Mouse (Mus musculus): ENCODE measurements around the gene Gm20767. TPM values are rescaled to one million over a fixed set of nuclear protein-coding genes. Genes with fewer than 3 reads are reported as not detected.
"Not testable (repeated sequence)": the region's sequence is repeated elsewhere in the genome, so short reads cannot be mapped to it uniquely, and the experiment has no call there.

Gm20767 gene
- not detected in 2 replicates for polyA plus RNA-seq (2014; fragmentation: Nextera tagmentation; extraction: Ambion mirVana)

GRCm38 (mm10) chr13:120139946-120140345, at the start of gene Gm20767:
Gene Gm20767, plus strand, starts transcription at chr13:120140246.
- not testable (repeated sequence) for H3K27me3 ChIP-seq (ENCODE audit: control insufficient read depth, insufficient read depth, low read length); DNase-seq (ENCODE audit: low spot score); H3K4me1 ChIP-seq (ENCODE audit: control insufficient read depth, insufficient read depth, low read length); H3K27ac ChIP-seq (replicated peaks; ENCODE audit: low read depth, low read length); H3K9me3 ChIP-seq (ENCODE audit: control insufficient read depth, low read length); H3K9ac ChIP-seq (ENCODE audit: low read length); H3K4me3 ChIP-seq (ENCODE audit: low read depth, low read length); ATAC-seq (ENCODE audit: insufficient number of reproducible peaks, low FRiP score, low TSS enrichment, low read depth); H3K36me3 ChIP-seq (ENCODE audit: control insufficient read depth, insufficient read depth, low read length); H3K4me2 ChIP-seq (ENCODE audit: low read depth, severe bottlenecking)
- 100% methylated on average over 1 of the region's 5 CpGs for WGBS

DNA sequence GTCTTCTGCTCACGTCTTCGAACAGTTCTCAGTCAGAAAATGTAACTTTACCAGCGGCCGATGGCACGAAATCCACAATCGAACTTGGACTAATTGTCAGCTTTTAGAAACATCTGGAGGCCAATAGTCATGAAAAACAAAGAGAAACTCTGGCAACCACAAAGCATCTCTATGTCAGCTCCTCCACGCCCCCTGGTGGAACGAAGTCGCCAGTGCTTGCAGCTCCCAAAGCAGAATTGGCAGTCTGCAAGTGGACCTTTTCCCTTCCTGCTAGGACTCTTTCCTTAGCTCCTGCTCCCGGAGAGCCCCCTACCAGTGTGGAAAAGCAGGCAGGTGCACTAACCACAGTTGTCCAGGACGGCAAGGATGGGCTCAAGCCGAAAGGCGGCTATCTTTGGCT, 47.1 kb upstream of the Gm20767 start:
- WGBS = no CpG with 5 or more reads among the region's 13 CpGs
- H3K4me3 ChIP-seq (ENCODE audit: low read depth, low read length); H3K36me3 ChIP-seq (ENCODE audit: control insufficient read depth, insufficient read depth, low read length); ATAC-seq (ENCODE audit: insufficient number of reproducible peaks, low FRiP score, low TSS enrichment, low read depth); H3K4me2 ChIP-seq (ENCODE audit: low read depth, severe bottlenecking); H3K27me3 ChIP-seq (ENCODE audit: control insufficient read depth, insufficient read depth, low read length); DNase-seq (ENCODE audit: low spot score); H3K4me1 ChIP-seq (ENCODE audit: control insufficient read depth, insufficient read depth, low read length); H3K9ac ChIP-seq (ENCODE audit: low read length); H3K9me3 ChIP-seq (ENCODE audit: control insufficient read depth, low read length); H3K27ac ChIP-seq (replicated peaks; ENCODE audit: low read depth, low read length): not testable (repeated sequence)

GRCm38 (mm10) chr13:120096241-120096937, 43.7 kb upstream of the Gm20767 start:
- not testable (repeated sequence) for H3K9me3 ChIP-seq (ENCODE audit: control insufficient read depth, low read length); H3K4me1 ChIP-seq (ENCODE audit: control insufficient read depth, insufficient read depth, low read length); H3K4me2 ChIP-seq (ENCODE audit: low read depth, severe bottlenecking); H3K4me3 ChIP-seq (ENCODE audit: low read depth, low read length); H3K36me3 ChIP-seq (ENCODE audit: control insufficient read depth, insufficient read depth, low read length); H3K27ac ChIP-seq (replicated peaks; ENCODE audit: low read depth, low read length); H3K9ac ChIP-seq (ENCODE audit: low read length); H3K27me3 ChIP-seq (ENCODE audit: control insufficient read depth, insufficient read depth, low read length)
- ATAC-seq (ENCODE audit: insufficient number of reproducible peaks, low FRiP score, low TSS enrichment, low read depth) (peak; percentile 81; the same call in 1 of the 2 replicates), DNase-seq (ENCODE audit: low spot score) (peak; percentile 30)
- 0% methylated on average over 22 of the region's 38 CpGs for WGBS

GRCm38 (mm10) chr13:120096938-120097256, 43.1 kb upstream of the Gm20767 start:
- H3K4me1 ChIP-seq (ENCODE audit: control insufficient read depth, insufficient read depth, low read length); H3K27ac ChIP-seq (replicated peaks; ENCODE audit: low read depth, low read length); DNase-seq (ENCODE audit: low spot score); H3K4me3 ChIP-seq (ENCODE audit: low read depth, low read length); H3K9ac ChIP-seq (ENCODE audit: low read length); H3K27me3 ChIP-seq (ENCODE audit: control insufficient read depth, insufficient read depth, low read length); H3K4me2 ChIP-seq (ENCODE audit: low read depth, severe bottlenecking); H3K9me3 ChIP-seq (ENCODE audit: control insufficient read depth, low read length); H3K36me3 ChIP-seq (ENCODE audit: control insufficient read depth, insufficient read depth, low read length): not testable (repeated sequence)
- 0% methylated on average over 5 of the region's 13 CpGs for WGBS
- peak; percentile 17; the same call in 1 of the 2 replicates for ATAC-seq (ENCODE audit: insufficient number of reproducible peaks, low FRiP score, low TSS enrichment, low read depth)

- H3K27ac ChIP-seq (replicated peaks; ENCODE audit: low read depth, low read length); H3K9me3 ChIP-seq (ENCODE audit: control insufficient read depth, low read length); ATAC-seq (ENCODE audit: insufficient number of reproducible peaks, low FRiP score, low TSS enrichment, low read depth); H3K36me3 ChIP-seq (ENCODE audit: control insufficient read depth, insufficient read depth, low read length); H3K4me2 ChIP-seq (ENCODE audit: low read depth, severe bottlenecking); H3K27me3 ChIP-seq (ENCODE audit: control insufficient read depth, insufficient read depth, low read length); H3K4me1 ChIP-seq (ENCODE audit: control insufficient read depth, insufficient read depth, low read length); H3K9ac ChIP-seq (ENCODE audit: low read length); DNase-seq (ENCODE audit: low spot score); H3K4me3 ChIP-seq (ENCODE audit: low read depth, low read length): not testable (repeated sequence)
- WGBS = no CpG with 5 or more reads among the region's 5 CpGs
These were observed 40.7 kb upstream of the Gm20767 start for GRCm38 (mm10) chr13:120099327-120099726.

GRCm38 (mm10) chr13:120106504-120106903, 33.5 kb upstream of the Gm20767 start:
- not testable (repeated sequence) for H3K9me3 ChIP-seq (ENCODE audit: control insufficient read depth, low read length); DNase-seq (ENCODE audit: low spot score); H3K4me1 ChIP-seq (ENCODE audit: control insufficient read depth, insufficient read depth, low read length); H3K27ac ChIP-seq (replicated peaks; ENCODE audit: low read depth, low read length); H3K4me2 ChIP-seq (ENCODE audit: low read depth, severe bottlenecking); H3K36me3 ChIP-seq (ENCODE audit: control insufficient read depth, insufficient read depth, low read length); ATAC-seq (ENCODE audit: insufficient number of reproducible peaks, low FRiP score, low TSS enrichment, low read depth); H3K9ac ChIP-seq (ENCODE audit: low read length); H3K27me3 ChIP-seq (ENCODE audit: control insufficient read depth, insufficient read depth, low read length); H3K4me3 ChIP-seq (ENCODE audit: low read depth, low read length)
- WGBS = no CpG with 5 or more reads among the region's 5 CpGs

- 84% methylated on average over 2 of the region's 2 CpGs for WGBS
- H3K4me3 ChIP-seq (ENCODE audit: low read depth, low read length); ATAC-seq (ENCODE audit: insufficient number of reproducible peaks, low FRiP score, low TSS enrichment, low read depth); DNase-seq (ENCODE audit: low spot score); H3K9ac ChIP-seq (ENCODE audit: low read length); H3K27me3 ChIP-seq (ENCODE audit: control insufficient read depth, insufficient read depth, low read length); H3K4me1 ChIP-seq (ENCODE audit: control insufficient read depth, insufficient read depth, low read length); H3K9me3 ChIP-seq (ENCODE audit: control insufficient read depth, low read length); H3K4me2 ChIP-seq (ENCODE audit: low read depth, severe bottlenecking); H3K27ac ChIP-seq (replicated peaks; ENCODE audit: low read depth, low read length); H3K36me3 ChIP-seq (ENCODE audit: control insufficient read depth, insufficient read depth, low read length): not testable (repeated sequence)
These were observed 33.0 kb upstream of the Gm20767 start for GRCm38 (mm10) chr13:120107000-120107399.

DNA sequence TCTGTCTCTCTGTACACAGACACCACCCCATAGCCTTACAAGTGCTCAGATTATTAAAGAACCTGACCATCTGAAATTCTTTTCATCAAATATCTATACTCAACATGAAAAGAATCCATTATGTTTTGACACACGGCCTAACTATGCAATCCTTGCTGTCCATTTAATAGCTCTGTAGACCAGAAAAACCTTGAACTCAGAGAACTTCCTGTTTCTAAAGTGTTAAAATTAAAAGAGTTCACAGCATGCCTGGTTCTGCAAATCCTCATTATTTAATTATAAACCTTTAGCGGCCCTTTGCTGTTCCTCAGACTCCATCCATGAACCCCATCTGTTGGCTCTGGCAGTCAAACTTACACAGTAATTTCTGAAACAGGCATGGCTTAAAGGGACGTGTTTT, 2.3 kb downstream of the Gm20767 start:
- H3K27me3 ChIP-seq (ENCODE audit: control insufficient read depth, insufficient read depth, low read length); H3K9ac ChIP-seq (ENCODE audit: low read length); H3K27ac ChIP-seq (replicated peaks; ENCODE audit: low read depth, low read length); H3K4me2 ChIP-seq (ENCODE audit: low read depth, severe bottlenecking); DNase-seq (ENCODE audit: low spot score); H3K4me1 ChIP-seq (ENCODE audit: control insufficient read depth, insufficient read depth, low read length); H3K9me3 ChIP-seq (ENCODE audit: control insufficient read depth, low read length); H3K36me3 ChIP-seq (ENCODE audit: control insufficient read depth, insufficient read depth, low read length); H3K4me3 ChIP-seq (ENCODE audit: low read depth, low read length); ATAC-seq (ENCODE audit: insufficient number of reproducible peaks, low FRiP score, low TSS enrichment, low read depth): not testable (repeated sequence)
- whole genome bisulfite sequencing = 78% methylated on average over 2 of the region's 3 CpGs
